Mouse (Mus musculus): ENCODE data around the gene Abcf2.
A peak's percentile ranks its signal among the peaks of the same experiment; 100 is the strongest.
"Not testable (repeated sequence)": the region's sequence is repeated elsewhere in the genome, so short reads cannot be mapped to it uniquely, and the experiment has no call there.

Abcf2 gene

DNA sequence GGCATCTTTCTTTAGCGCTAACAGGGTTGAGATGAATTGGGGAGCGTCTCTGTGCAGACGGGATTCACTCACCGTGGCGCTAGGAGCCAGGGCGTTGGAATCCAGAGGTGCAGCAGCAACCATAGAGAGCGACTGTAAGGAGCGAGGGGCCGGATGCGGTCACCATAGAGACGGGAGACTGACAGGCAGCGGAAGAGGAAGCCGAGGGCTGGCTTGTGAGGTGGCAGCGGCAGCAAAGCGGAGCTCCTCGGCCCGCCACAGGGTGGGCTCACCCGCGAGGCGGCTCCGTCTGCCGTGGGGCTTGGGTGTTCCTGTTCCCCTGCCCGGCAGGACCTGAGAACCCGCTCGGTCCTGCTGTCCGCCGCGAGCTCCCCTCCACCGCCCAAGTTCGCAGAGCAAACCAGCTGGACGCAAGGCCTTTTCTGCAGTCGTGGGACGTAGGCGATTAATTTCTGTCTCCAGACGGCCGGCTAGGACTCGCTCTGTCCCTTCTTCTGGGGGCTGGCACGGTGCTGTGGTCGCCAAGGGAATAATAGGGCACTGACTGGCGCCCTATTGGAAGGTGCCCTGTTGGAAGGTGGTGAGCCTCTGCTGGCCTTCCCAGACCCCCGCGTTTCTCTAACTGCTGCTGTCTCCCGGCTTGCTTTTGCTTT, 9.4 kb upstream of the Abcf2 start, which contains the start of gene Chpf2:
Gene Chpf2, plus strand, starts transcription at position 195 of the 653 bp plus-strand sequence.
- DNase-seq (ENCODE audit: low read depth, low spot score), result peak; percentile 70

DNA sequence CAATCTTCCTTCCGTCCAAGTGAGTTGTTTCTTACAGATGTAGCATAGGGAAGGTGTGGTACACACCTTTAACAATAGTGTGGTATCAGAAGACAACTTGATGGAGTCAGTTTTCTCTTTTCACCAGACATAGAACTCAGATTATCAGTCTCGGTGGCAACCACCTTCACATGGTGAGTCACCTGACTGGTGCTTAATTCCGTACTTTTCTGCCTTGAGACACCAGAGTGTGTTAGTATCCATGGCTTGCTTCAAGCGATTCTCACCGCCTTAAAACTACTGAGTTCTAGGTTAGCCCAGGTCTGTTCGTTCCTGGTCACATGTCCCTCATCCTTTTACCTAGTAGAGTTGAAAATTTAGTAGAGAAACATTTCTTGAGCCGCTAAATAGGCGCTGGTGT, 8.8 kb upstream of the Abcf2 start:
- no peak for DNase-seq (ENCODE audit: low read depth, low spot score)

DNA sequence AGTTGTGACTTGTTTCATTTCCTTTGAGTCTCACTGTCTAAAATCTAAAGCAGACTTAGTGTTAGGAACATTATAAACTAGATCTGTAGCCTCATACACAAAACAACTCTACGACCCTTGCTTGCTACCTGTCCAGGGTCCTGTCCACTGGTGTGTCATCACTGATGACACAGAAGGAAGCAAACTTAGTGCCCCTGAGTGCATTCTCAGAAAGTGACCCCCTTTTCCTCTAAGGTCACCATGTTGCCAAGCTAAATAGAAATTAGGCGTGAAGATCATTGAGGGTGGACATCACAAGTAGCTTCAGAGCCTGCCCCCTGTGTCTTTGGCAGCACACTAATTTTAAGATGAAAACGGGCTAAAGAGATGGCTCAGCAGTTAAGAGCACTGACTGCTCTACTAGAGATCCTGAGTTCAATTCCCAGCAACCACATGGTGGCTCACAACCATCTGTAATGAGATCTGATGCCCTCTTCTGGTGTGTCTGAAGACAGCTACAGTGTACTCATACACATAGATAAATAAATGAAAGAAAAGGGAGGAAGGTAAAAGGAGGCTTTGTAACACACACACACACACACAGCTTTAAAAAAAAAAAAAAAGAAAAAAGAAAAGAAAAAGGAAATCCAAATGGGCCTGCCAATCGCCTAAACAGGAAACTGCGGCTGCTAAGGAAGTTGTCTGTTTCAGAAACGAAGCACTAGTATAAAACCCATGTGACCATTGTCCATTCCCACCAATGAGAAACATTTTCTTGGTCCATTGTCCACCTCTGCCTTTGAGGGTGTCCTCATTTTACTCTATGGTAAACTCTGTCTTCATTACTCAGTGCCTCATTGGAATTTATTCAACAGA, 1.1 kb upstream of the Abcf2 start:
- DNase-seq (ENCODE audit: low read depth, low spot score), result no peak

DNA sequence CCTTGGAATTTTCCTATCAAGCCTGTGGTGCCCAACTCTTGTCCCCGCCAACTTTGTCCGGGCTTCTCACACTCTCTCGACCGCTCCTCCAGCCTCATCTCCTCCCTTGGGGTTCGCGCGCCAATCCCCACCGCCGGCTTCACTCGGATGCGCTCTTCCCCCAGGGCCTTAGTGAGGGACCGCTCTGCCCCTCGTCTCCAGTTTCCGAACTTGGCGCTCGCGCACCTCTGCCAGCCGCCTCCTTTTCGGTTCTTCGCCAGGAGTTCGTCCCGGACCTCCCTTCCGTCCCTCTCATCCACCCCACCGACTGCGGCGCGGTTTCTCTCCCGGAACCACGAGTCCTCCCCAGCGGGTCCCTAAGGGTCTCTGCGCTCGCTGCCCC, 475 bp downstream of the Abcf2 start:
- no peak for DNase-seq (ENCODE audit: low read depth, low spot score)

DNA sequence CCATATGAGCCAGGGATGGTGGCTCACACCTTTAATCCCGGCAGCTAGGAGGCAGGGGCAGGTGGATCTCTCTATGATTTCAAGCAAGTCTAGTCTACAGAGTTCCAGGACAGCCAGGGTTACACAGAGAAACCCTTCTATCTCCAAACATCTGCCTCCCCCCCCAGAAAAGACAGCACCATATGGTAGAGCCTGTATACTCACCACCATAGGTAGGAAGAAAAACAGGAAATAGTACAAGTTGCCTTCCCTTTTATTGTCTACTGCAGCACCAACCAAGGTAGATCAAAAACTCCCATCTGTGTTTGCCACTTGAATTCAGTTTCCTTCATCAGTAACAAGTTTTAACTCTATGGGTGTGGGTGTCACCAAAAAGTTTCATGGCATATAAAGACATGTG, 1.3 kb downstream of the Abcf2 start:
- no peak for DNase-seq (ENCODE audit: low read depth, low spot score)

DNA sequence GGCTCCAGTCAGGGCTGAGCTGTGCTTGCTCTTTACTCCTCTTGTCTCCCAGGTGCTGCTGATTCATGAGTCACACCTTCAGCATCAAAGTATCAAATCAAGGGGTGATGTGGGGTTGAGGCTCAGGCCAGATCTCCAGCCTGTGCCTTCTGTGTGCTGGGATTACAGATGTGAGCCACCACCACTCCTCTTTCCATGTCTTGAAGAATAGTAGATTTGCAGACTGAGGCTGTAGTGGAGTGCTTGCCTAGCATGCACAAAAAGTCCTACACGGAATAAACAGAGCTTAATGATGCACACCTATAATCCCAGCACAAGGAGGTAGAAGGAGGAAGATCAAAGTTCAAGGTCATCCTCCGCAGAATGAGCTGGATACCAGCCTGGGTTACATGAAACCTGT, 20.6 kb downstream of the Abcf2 start, which contains the start of gene 4931409K22Rik:
Gene 4931409K22Rik, minus strand, starts transcription at position 101 of the 400 bp plus-strand sequence.
- DNase-seq (ENCODE audit: low read depth, low spot score), result no peak

DNA sequence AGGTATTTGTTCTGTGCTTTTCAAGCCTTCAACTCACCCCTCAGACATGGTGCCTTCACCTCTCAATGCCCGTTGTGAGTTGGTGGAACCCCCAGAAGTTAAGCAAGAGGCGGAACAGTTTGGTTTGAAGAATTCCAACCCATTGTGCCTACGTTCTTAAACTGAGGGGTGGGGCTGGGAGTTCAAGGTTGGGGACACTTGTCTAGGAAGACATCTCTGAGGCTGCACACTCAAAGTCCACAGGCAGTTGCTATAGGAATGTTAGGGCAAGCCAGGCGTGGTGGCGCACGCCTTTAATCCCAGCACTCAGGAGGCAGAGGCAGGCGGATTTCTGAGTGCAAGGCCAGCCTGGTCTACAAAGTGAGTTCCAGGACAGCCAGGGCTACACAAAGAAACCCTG, 21.9 kb downstream of the Abcf2 start:
- DNase-seq (ENCODE audit: low read depth, low spot score), result not testable (repeated sequence)

DNA sequence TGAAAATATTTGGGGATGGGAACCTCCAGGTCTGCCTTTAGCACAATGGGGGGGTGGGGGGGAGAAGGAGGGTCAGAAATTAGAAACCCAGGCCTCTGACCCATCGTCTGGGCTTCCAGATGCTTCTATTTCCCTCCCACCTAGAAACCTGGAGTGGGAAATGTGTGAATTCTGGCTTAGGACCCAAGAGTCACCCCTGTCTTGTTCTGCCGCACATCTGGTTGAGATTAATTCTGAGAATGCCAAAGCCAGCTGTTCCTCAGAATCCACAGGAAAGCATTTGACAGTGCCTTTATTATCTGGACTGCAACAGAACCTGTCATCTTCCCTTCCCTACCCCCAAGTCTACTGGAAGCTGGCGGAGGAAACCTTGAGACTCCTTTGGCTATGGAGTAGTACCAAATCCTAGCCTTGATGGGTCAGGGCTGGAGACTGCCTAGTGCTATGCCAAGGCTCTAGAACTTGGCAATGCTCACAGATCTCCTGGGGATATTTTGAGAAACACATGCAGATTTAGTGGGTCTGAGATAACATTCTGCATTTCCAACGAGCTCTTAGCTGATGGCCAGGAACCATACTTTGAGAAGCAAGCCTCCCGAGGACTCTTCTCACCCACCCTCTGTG, 23.5 kb downstream of the Abcf2 start:
- no peak for DNase-seq (ENCODE audit: low read depth, low spot score)

DNA sequence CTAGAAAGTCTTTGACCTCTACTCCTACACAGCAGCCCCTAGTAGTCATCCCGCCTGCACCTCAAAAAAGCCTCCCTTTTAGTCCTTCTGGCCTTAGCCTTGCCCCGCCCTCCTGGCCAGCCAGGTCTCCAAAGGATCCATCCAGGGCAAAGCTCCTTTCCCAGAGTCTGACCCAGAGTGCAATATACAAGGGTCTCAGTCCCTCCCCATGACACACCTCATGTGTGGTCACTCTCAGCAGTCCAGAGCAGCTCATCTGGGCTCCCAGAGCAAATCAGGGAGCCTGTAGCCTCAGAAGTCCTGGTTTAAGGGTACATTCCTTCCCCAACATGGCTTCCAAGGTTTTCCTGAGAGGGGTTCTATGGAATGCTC, 26.0 kb downstream of the Abcf2 start:
- DNase-seq (ENCODE audit: low read depth, low spot score), result no peak

DNA sequence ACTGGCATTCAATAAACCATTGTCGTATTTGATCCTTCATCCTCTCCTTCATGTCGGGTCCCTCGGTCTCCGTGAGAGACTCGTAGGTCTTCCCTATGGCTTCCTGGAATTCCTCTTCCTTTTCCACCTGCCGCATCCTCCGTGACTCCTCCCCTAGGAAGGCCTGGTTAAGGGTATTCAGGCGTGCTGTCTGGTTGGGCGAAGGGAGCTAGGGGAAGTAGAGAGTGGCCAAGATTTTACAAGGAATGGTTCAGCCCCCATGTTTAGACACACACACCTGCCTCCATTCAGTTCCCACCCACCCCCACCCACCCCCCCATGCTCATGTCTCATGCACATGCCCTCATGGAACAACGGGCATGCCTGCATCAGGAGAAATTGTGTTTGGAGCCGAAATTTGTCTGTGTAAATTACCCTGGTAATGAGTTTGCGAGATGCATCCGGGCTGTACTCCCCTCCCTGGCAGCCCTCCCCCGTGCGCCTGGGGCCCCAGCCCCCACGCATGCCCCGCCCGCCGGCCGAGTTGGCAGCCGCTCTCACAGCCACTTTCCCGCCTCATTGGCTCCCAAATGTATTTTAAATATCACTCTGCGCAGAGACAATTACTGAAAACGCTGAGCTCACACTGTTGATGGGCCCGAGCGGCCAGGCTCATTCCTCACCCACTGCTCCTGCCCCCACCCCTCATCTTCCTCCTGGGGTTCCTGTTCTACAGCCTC, 26.5 kb downstream of the Abcf2 start:
- no peak for DNase-seq (ENCODE audit: low read depth, low spot score)

DNA sequence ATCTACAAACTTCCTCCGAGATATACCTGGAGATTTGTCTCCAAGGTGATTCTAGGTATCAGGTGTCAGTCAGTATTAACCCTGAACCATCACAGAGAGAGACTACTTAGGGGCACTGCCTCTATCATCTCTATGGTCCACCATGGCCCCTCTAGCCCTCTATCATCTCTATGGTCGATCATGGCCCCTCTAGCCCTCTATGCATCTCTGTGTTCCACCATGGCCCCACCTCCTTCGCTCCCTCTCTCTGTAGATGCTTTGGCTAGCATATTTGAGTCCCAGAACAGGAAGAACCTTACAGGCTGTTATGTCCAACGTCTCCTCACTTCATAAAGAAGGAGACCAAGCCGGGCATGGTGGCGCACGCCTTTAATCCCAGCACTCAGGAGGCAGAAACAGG, 34.6 kb downstream of the Abcf2 start:
- DNase-seq (ENCODE audit: low read depth, low spot score), result no peak

DNA sequence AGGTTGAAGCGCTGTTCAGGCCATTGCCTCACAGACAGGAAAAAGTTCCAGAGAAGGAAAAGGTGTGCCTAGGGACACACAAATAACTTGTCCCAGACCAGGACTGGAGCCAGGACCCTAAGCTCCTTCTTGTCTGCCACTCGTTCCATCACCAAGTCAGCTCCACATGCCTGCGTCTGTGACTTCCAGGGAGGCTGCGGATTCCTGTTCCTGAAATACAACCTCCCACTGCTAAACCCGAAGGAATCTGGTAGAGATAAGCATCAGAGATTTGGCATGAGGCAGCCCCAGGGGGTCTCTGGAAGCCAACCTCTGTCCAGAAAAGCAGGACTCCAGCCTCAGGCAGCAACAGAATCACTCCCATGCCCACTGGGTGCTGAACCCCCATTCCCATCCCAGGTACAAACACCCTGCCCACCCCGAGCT, 36.1 kb downstream of the Abcf2 start:
- DNase-seq (ENCODE audit: low read depth, low spot score), result no peak

DNA sequence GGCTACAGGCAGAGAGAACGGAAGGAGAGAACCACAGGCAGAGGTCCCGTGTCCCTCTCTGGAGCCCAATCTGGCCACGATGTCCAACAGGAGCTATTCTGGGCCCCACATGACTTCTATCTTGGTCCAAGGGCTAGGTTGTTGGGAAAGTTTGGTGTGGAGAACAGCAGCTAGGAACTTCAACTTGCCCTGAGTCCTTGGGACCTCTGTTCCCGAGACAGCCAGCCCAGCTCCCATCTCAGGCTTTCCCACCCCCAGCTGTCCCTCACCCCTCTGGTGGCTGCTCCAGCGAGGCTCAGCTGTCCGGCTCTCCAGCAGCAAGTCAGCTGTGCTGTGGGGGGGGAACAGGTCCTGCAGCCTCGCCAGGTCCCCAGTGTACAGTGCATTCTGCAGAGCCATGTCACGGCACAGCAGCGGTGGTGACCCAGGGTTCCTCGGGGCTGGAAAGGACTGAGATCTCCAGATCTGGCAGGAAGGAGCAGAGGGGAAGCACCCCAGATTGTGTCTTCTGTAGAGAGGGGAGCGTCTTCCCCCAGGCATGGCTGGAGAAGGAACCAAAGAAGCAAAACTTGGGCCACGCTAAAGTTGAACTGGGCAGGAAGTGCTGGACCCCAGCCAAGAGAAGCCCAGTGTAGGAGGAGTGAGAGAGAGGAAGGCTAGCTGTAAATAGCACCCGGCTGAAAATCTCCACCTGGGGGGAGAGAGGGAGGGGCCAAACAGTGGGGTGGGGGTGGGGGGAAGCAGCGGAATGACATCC, 36.7 kb downstream of the Abcf2 start, which contains the start of gene Asb10:
Gene Asb10, minus strand, starts transcription at position 592 of the 757 bp plus-strand sequence.
- no peak for DNase-seq (ENCODE audit: low read depth, low spot score)

DNA sequence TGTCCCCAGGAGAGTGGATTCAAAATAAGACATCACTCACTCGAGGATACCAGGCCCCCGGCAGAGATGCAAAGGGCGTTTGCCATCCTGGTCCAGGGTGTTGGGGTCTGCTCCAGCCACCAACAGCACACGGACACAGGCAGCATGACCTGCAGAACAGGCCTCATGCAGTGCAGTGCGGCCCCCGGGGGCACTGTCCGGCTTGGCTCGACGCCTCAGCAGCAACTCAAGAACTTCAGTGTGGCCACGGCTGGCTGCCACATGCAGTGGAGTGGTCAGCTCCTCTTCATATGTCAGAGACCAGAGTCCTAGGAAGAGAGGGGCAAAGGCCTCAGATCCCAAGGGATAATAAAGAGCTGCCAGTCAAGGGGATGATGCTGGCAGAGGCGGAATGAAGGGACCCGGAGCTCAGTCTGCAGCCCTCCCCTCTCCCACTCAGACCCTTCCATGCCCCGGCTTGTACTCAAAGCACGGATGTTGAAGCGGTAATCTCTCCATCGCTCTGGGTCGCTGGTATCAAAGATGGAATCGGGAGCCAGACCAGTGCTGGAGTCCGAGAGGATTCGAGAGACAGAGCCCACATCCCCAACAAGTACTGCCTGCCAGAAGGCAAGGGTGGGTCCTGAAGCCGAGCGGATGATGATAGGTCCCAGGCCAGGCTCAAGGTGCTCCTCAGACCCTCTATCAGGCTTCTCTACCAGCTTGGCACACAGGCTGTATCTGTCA, 37.5 kb downstream of the Abcf2 start:
- no peak for DNase-seq (ENCODE audit: low read depth, low spot score)

DNA sequence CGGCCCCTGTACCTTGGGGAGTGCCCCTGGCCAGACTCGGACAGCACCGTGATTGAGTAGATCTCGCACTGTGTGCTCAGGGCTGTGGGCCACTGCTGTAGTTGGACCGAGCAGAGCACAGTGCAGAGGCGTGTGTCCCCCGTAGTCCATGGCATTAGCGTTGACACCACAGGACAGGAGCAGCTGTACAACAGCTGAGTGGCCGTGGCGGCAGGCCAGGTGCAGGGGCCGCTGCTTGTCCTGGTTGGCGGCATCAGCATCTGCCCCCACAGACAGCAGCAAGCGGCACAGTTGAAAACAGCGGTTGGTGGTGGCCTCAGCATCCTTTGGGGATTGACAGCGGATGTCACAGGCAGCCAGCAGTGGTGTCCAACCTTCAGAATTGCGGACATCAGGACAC, 39.6 kb downstream of the Abcf2 start:
- no peak for DNase-seq (ENCODE audit: low read depth, low spot score)

DNA sequence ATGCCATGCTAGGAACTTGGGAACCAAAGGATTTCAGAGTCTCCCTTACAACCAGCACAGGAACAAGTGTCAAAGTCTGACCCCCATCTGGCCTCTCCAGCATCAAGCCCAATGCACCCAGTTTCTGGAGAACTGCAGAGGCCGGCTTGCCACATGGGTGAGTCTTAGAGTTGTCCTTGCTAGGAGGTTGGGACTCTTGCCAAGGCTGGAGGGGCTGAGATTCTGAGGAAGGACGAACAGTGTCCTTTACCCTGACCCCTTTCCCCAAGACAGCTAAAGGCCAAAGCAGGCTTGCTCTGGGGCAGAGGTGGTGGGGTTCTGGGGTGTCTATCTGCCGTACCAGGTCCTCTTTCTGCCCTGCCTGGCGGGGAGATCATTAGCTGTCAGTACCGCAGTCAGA, 40.8 kb downstream of the Abcf2 start:
- DNase-seq (ENCODE audit: low read depth, low spot score), result no peak

DNA sequence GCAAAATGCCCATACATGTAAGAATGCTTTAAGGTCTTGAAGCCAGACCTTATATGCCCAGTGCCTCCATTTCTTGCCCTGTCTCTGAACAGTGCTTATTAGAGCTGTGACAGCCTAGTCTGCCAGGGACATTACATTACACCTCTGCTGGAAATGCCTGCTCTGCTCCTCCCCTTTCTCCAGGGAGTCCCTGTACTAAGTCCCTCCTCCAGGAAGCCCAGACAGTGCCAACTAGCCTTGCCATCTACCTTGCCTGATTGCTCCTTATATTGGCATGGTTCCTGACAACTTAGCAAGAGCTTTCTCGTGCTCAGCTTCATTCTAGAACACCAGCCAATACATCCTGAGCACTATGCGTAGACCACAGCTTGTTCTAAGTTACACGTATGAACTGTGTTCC, 41.5 kb downstream of the Abcf2 start:
- DNase-seq (ENCODE audit: low read depth, low spot score), result no peak

DNA sequence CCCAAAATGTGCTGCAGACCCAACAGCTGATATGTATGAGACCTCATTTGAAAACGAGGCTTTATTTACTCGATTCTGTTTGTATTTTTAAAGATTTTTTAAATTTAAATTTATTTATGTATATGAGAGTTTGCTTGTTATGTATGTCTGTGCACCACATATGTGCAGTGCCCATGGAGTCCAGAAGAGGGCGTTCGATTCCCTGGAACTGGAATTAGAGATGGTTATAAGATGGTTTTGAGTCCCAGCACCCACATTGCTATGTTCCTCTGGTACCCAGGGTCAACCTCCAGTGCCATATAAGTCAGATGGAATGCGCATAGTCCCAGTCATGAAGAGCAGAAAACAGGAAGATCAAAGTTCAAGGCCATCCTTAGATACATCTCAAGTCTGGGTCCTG, 43.0 kb downstream of the Abcf2 start:
- DNase-seq (ENCODE audit: low read depth, low spot score), result no peak

DNA sequence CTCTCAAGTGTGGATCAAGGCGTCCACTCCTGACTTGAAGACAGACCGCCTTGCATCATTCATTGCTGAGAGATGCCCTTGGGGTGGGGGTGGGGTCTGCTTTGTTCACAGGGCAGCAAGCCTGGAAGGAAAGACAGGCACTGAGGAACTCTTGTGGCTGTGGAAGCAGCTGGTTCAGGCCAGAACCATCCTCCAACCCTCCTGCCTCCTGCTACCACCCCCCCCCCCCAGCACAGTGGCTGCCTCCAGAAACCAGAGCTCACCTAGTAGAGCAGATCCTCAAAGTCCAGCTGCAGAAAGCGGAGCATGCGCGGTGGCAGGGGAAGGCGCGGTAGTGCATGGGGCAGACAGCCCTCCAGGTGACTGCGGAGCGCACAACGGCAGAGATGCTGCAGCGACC, 43.9 kb downstream of the Abcf2 start:
- no peak for DNase-seq (ENCODE audit: low read depth, low spot score)

DNA sequence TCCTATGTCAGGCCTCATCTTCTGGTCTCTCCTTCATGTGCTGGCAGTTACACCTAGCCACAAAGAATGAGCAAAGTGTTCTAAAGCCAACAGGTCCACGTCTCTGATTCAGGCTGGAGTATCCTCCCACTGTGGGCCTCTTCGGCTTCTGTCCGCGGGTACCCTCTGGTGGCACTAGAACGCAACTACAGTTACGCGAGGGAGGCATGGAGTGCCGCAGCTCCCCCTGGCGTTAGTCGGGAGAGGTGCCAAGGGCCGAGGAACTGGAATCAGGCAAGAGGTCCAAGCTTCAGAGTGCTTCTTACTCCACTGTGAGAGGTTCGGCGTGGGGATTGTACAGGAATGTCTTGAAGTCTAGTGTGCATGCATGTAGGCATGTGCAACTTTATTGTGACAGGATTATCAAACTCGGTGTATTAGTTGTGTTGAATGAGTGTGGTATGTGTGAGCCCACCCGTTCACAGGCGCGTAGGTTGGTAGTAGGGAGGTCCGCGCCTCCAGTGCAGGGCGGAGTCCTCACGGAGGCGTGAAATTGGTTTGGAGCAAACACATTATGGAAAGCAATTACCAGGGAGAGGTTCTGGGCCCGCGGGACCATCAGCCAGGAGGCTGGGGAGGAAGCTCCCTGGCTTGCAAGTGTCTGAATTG, 47.1 kb downstream of the Abcf2 start:
- DNase-seq (ENCODE audit: low read depth, low spot score), result peak; percentile 86

All from retina, postnatal 7 days (tissue).